Mouse (Mus musculus): ENCODE data around the gene Vmn1r198. TPM values are rescaled to one million over a fixed set of nuclear protein-coding genes. Genes with fewer than 3 reads are reported as not detected.
"Not testable (repeated sequence)": the region's sequence is repeated elsewhere in the genome, so short reads cannot be mapped to it uniquely, and the experiment has no call there.

Gene Vmn1r198
- polyA plus RNA-seq, 1 experiment from 2014 or later = not detected

DNA sequence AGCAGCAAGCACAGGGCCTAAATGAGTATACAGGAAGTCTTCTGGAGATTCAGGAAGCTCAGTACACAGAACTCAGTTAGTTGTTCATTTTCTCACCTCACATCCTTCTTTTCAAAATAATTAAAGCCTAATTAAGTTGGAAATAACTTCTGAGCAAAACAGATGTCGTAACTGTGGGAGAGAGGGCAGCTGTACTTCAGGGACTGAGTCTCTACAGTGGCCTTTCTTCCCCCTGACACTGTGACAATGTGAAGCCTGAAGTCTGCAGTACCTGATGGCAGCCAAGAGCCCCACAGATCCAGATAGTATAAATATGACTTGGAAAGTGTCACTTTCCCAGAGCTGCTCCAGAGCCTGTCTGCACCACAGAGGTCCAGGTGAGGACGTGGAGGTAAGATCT, 29.4 kb downstream of the Vmn1r198 start, which contains the start of gene Vmn1r199:
Vmn1r199 (plus strand) TSS at position 301 of the 400 bp plus-strand sequence.
- H3K9me3 ChIP-seq (replicated peaks; ENCODE audit: control insufficient read depth, low read length) = no peaks in the 10 kb centered on the region
- WGBS (ENCODE audit: insufficient replicate concordance) = 75% methylated on average over 2 of the region's 2 CpGs
- H3K27ac ChIP-seq (ENCODE audit: low read depth, low read length) = no peak within 1 kb of the TSS
- H3K27me3 ChIP-seq (ENCODE audit: control insufficient read depth, insufficient read depth, low read length) = no peaks in the 10 kb centered on the region
- H3K36me3 ChIP-seq (ENCODE audit: control insufficient read depth, insufficient read depth, low read length) = no peaks in the 10 kb centered on the region
- no peak within 1 kb of the TSS for H3K9ac ChIP-seq (ENCODE audit: low read depth, low read length)
- H3K4me2 ChIP-seq = no peak within 1 kb of the TSS
- ATAC-seq (replicated peaks; ENCODE audit: insufficient number of reproducible peaks, low FRiP score, low TSS enrichment) = no peak
- no peaks in the 10 kb centered on the region for H3K4me1 ChIP-seq (ENCODE audit: control insufficient read depth, insufficient read depth, low read length)
- no peak within 1 kb of the TSS for H3K4me3 ChIP-seq (ENCODE audit: low read depth, low read length)

DNA sequence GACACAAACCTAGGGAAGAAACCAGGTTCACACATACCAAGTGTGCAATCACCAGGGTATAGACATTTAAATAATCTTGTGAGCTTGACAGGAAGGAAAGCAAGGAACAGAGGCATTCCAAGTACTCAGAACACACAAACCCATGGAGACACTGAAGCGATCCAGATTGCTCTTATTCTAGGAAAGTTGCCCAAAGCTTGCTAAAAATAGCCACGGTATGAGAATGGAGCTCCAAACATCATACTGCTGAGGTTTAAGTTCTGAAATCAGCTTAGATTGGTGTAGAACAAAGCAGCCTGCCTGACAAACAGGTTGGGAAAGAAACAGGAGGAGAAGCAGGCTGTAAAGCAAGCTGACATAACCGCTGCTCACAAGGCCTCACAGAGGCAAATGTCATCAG, 31.0 kb downstream of the Vmn1r198 start:
- H3K27me3 ChIP-seq (ENCODE audit: control insufficient read depth, insufficient read depth, low read length); H3K4me1 ChIP-seq (ENCODE audit: control insufficient read depth, insufficient read depth, low read length); H3K4me3 ChIP-seq (ENCODE audit: low read depth, low read length); H3K27ac ChIP-seq (ENCODE audit: low read depth, low read length); H3K9me3 ChIP-seq (replicated peaks; ENCODE audit: control insufficient read depth, low read length); H3K9ac ChIP-seq (ENCODE audit: low read depth, low read length); ATAC-seq (replicated peaks; ENCODE audit: insufficient number of reproducible peaks, low FRiP score, low TSS enrichment); H3K36me3 ChIP-seq (ENCODE audit: control insufficient read depth, insufficient read depth, low read length); H3K4me2 ChIP-seq: not testable (repeated sequence)
- 52% methylated on average over 3 of the region's 3 CpGs for WGBS (ENCODE audit: insufficient replicate concordance)

DNA sequence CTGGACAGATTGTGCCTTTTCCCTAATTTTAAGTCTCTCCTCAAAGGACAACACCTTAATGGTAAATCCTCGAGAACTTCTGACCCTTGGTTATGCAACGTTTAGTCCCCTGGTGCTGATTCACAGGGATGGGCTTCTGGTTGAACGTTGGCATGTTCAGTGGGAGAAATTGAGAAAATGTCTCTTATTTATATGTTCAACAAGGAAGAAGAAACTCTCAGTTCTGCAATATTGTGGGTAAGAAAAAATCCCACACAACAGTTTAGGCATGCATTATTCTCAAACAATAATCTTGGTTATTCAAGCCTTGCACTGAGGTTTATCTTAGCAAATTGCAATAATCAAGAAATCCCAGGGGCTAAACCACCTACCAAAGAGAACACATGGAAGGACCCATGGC, 33.2 kb downstream of the Vmn1r198 start:
- H3K36me3 ChIP-seq (ENCODE audit: control insufficient read depth, insufficient read depth, low read length) = no peaks in the 10 kb centered on the region
- 74% methylated on average over 3 of the region's 3 CpGs for WGBS (ENCODE audit: insufficient replicate concordance)

DNA sequence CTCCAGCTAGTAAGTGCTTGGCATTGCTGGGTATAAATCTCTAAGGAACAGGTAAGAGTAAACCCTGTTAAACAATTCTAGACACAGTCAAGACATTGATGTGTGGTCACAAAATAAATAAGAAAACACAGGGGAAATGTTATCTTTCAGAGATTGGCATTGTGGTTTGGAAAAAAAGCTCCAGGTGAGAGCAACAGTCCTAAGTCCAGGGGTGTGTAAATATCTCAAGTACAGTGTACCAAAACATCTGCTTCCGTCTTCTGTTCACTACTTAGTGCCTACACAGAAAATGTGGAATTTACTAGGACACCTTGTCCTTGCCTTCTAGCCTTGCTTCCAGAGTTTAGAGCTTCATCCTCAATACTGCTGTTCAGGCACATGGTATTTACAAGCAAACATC, 36.9 kb downstream of the Vmn1r198 start:
- Histone ChIP-seq H3K36me3 (ENCODE audit: control insufficient read depth, insufficient read depth, low read length) (no peaks in the 10 kb centered on the region), H3K4me3 (ENCODE audit: low read depth, low read length) (no peak overlapping the region), H3K27me3 (ENCODE audit: control insufficient read depth, insufficient read depth, low read length) (no peaks in the 10 kb centered on the region), H3K4me1 (ENCODE audit: control insufficient read depth, insufficient read depth, low read length) (no peaks in the 10 kb centered on the region), H3K27ac (ENCODE audit: low read depth, low read length) (no peak overlapping the region), H3K4me2 (no peak overlapping the region), H3K9ac (ENCODE audit: low read depth, low read length) (no peak overlapping the region), H3K9me3 (replicated peaks; ENCODE audit: control insufficient read depth, low read length) (no peaks in the 10 kb centered on the region)
- ATAC-seq (replicated peaks; ENCODE audit: insufficient number of reproducible peaks, low FRiP score, low TSS enrichment) = no peak
- WGBS (ENCODE audit: insufficient replicate concordance) = 81% methylated on average over 1 of the region's 1 CpGs

More for the DNA sequence above, 33.2 kb downstream of the Vmn1r198 start:
- Histone ChIP-seq H3K4me3 (ENCODE audit: low read depth, low read length) (no peak overlapping the region), H3K9me3 (replicated peaks; ENCODE audit: control insufficient read depth, low read length) (no peaks in the 10 kb centered on the region), H3K27me3 (ENCODE audit: control insufficient read depth, insufficient read depth, low read length) (no peaks in the 10 kb centered on the region), H3K4me2 (no peak overlapping the region), H3K4me1 (ENCODE audit: control insufficient read depth, insufficient read depth, low read length) (no peaks in the 10 kb centered on the region), H3K9ac (ENCODE audit: low read depth, low read length) (no peak overlapping the region), H3K27ac (ENCODE audit: low read depth, low read length) (no peak overlapping the region)
- no peak for ATAC-seq (replicated peaks; ENCODE audit: insufficient number of reproducible peaks, low FRiP score, low TSS enrichment)

DNA sequence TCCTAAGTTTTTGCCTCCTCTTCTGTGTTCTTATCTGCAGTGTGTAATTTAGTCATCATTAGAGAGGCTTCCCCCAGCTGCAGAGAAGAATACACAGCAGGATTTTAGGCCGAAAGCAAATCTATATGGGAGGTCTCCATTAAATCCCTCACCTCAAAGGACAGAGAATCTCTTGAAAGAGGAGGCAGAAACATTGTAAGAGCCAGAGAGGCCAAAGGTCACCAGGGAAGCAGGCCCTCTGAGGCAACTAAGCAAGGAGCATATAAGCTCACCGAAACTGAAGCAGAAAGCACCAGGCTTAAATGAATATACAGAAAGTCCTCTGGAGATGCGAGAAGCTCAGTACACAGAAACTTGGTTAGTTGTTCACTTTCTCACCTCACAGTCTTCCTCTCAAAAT, 39.9 kb downstream of the Vmn1r198 start, which contains the start of gene Vmn1r200:
Vmn1r200 (plus strand) TSS at position 301 of the 400 bp plus-strand sequence.
- no peak within 1 kb of the TSS for H3K4me2 ChIP-seq
- no peaks in the 10 kb centered on the region for H3K27me3 ChIP-seq (ENCODE audit: control insufficient read depth, insufficient read depth, low read length)
- no peak within 1 kb of the TSS for H3K4me3 ChIP-seq (ENCODE audit: low read depth, low read length)
- H3K4me1 ChIP-seq (ENCODE audit: control insufficient read depth, insufficient read depth, low read length) = no peaks in the 10 kb centered on the region
- H3K27ac ChIP-seq (ENCODE audit: low read depth, low read length) = no peak within 1 kb of the TSS
- no peak within 1 kb of the TSS for H3K9ac ChIP-seq (ENCODE audit: low read depth, low read length)
- 80% methylated on average over 3 of the region's 3 CpGs for WGBS (ENCODE audit: insufficient replicate concordance)
- H3K9me3 ChIP-seq (replicated peaks; ENCODE audit: control insufficient read depth, low read length) = no peaks in the 10 kb centered on the region
- ATAC-seq (replicated peaks; ENCODE audit: insufficient number of reproducible peaks, low FRiP score, low TSS enrichment) = no peak
- H3K36me3 ChIP-seq (ENCODE audit: control insufficient read depth, insufficient read depth, low read length) = no peaks in the 10 kb centered on the region

DNA sequence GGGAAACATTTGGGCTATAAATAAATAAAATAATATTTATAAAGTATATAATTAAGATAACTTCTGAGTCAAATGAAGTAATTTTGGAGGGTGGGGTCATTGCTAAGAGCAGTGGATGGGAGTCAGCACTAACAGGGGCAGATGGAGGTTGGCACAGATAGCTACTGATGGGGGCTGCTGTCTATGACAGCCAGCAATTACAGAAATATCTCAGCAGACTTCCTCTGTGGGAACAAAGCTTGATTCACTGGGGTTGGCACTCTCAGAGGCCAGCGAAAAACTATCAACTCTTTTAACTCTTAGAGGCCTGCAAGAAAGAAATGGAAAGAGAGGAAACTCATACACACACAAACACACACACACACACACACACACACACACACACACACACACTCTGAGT, 52.8 kb downstream of the Vmn1r198 start:
- H3K9ac ChIP-seq (ENCODE audit: low read depth, low read length) = no peak overlapping the region
- H3K27me3 ChIP-seq (ENCODE audit: control insufficient read depth, insufficient read depth, low read length) = no peaks in the 10 kb centered on the region
- WGBS (ENCODE audit: insufficient replicate concordance) = 43% methylated on average over 1 of the region's 1 CpGs
- no peak for ATAC-seq (replicated peaks; ENCODE audit: insufficient number of reproducible peaks, low FRiP score, low TSS enrichment)
- H3K9me3 ChIP-seq (replicated peaks; ENCODE audit: control insufficient read depth, low read length) = no peaks in the 10 kb centered on the region; the same call in 1 of the 2 replicates
- no peak overlapping the region for H3K27ac ChIP-seq (ENCODE audit: low read depth, low read length)
- no peak overlapping the region for H3K4me2 ChIP-seq
- H3K4me1 ChIP-seq (ENCODE audit: control insufficient read depth, insufficient read depth, low read length) = no peaks in the 10 kb centered on the region
- H3K36me3 ChIP-seq (ENCODE audit: control insufficient read depth, insufficient read depth, low read length) = no peaks in the 10 kb centered on the region
- H3K4me3 ChIP-seq (ENCODE audit: low read depth, low read length) = no peak overlapping the region

Other genes starting within 250 kb of the Vmn1r198 start
- not detected in 2 replicates for gene Vmn1r189, start 244.5 kb upstream of the Vmn1r198 start, polyA plus RNA-seq (2014; fragmentation: Nextera tagmentation; extraction: Ambion mirVana)
- not detected in 2 replicates for gene Vmn1r191, start 166.4 kb upstream of the Vmn1r198 start, polyA plus RNA-seq (2014; fragmentation: Nextera tagmentation; extraction: Ambion mirVana)
- gene Vmn1r192, start 159.2 kb upstream of the Vmn1r198 start, polyA plus RNA-seq (2014; fragmentation: Nextera tagmentation; extraction: Ambion mirVana) = not detected in 2 replicates
- gene Vmn1r193, start 127.2 kb upstream of the Vmn1r198 start, polyA plus RNA-seq (2014; fragmentation: Nextera tagmentation; extraction: Ambion mirVana) = not detected in 2 replicates
- gene Vmn1r194, start 106.1 kb upstream of the Vmn1r198 start, polyA plus RNA-seq (2014; fragmentation: Nextera tagmentation; extraction: Ambion mirVana) = not detected in 2 replicates
- gene Vmn1r195, start 79.8 kb upstream of the Vmn1r198 start, polyA plus RNA-seq (2014; fragmentation: Nextera tagmentation; extraction: Ambion mirVana) = not detected in 2 replicates
- not detected in 2 replicates for gene Vmn1r196, start 60.4 kb upstream of the Vmn1r198 start, polyA plus RNA-seq (2014; fragmentation: Nextera tagmentation; extraction: Ambion mirVana)
- not detected in 2 replicates for gene Vmn1r197, start 25.8 kb upstream of the Vmn1r198 start, polyA plus RNA-seq (2014; fragmentation: Nextera tagmentation; extraction: Ambion mirVana)
- not detected in 2 replicates for gene Vmn1r199, start 29.5 kb downstream of the Vmn1r198 start, polyA plus RNA-seq (2014; fragmentation: Nextera tagmentation; extraction: Ambion mirVana)
- not detected in 2 replicates for gene Vmn1r200, start 40.0 kb downstream of the Vmn1r198 start, polyA plus RNA-seq (2014; fragmentation: Nextera tagmentation; extraction: Ambion mirVana)
- not detected in 2 replicates for gene Vmn1r201, start 121.6 kb downstream of the Vmn1r198 start, polyA plus RNA-seq (2014; fragmentation: Nextera tagmentation; extraction: Ambion mirVana)
- gene Vmn1r202, start 155.0 kb downstream of the Vmn1r198 start, polyA plus RNA-seq (2014; fragmentation: Nextera tagmentation; extraction: Ambion mirVana) = not detected in 2 replicates
- not detected in 2 replicates for gene Vmn1r203, start 167.8 kb downstream of the Vmn1r198 start, polyA plus RNA-seq (2014; fragmentation: Nextera tagmentation; extraction: Ambion mirVana)
- not detected in 2 replicates for gene Vmn1r204, start 202.8 kb downstream of the Vmn1r198 start, polyA plus RNA-seq (2014; fragmentation: Nextera tagmentation; extraction: Ambion mirVana)
- gene Vmn1r205, start 242.6 kb downstream of the Vmn1r198 start, polyA plus RNA-seq (2014; fragmentation: Nextera tagmentation; extraction: Ambion mirVana) = not detected in 2 replicates